Mouse (Mus musculus): ENCODE measurements at regions not wholly inside any gene's neighbourhood (a gene's known extent, or its start where the extent isn't known, plus 50 kb on each side); places are given as distances from the start of the nearest gene placed in this dataset.

DNA sequence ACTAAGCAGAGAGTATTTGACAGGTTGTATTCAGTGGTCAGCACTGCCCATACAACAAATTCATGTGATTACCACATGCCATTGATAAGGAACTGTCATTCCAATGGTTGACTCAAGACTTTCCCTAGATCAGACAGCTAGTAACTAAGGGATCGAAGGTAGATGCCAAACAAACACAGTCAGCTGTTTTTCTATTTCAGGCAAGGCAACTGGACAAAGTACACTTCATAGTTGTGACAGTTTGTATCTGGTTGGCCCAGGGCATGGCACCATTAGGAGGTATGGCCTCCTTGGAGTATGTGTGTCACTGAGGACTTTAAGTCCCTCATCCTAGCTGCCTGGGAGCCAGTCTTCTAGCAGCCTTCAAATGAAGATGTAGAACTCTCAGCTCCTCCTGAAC, 62.8 kb upstream of the Aldh1a3 start:
- no peak for DNase-seq

DNA sequence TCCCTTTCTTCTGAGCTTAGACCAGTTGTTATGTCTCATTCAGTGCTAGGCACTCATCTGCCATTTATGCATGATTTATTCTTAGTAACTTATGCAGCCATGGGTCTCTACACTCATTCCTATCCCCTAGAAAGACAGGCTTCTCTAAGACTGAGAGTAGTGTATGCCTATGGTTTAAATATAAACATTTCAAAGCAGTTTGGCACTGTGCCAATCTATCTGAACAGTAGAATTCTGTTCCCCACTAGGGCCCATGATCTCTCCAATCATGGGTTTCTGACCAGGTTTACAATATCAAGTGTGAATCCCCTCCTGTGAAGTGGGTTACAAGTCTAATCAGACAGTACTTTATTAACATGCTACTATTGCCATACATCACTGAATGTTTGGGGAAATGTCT, 60.4 kb upstream of the Aldh1a3 start:
- DNase-seq, result no peak

DNA sequence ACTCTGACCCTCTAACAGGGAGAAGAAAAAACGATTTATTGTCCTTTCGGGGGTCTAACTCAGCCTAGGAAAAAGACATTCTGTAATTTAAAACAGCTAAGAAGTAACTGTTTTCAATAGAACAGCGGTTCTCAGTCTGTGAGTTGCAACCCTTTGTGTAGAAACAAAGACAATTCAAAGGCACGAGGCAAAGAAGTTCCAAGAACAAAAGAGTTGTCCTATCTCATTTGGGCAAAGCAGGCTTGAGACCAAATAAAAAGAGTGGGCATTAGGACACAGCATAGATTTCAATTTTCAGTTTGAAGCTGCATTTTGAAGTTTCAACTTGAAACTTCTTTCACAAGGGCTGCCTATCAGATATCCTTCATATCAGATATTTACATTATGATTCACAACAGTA, 53.1 kb upstream of the Aldh1a3 start:
- DNase-seq, result no peak

DNA sequence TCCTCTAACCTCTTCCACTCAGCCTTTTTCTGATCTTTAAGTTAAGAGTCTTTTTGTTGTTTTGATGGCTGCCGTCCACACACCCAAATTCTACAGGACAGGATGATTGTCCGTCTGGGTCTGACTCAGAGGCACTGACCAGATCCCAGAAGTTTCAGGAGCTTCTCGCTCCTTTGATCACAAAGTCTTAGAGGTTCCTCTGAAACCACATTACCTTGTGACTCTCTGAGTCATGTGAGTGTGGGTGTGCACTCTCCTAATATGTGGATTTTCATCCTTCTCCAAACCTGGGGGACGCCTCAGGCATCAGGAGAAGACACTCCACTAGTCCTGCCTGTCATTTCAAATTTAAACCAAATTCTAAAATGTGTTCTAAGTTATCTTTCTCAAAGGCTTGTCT, 52.0 kb upstream of the Aldh1a3 start:
- DNase-seq, result no peak

DNA sequence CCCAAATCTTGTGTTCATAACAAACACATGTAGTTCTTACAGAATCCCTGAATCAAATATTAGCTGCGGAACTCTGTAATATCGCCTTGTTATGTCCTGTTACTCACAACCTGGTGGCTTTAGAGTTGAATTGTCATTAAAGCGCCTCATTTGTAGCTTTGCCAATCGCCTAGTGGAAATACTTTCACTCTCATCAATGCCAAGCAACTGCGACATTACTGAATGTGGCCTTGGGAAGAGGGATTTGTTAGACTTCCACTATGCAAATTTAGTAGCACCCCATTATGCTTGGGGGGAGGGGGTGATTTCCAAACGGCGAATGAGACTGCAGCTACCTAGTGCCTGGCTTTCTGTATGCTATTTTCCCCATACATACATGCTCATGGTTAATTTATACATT, 50.8 kb upstream of the Aldh1a3 start:
- DNase-seq, result no peak

DNA sequence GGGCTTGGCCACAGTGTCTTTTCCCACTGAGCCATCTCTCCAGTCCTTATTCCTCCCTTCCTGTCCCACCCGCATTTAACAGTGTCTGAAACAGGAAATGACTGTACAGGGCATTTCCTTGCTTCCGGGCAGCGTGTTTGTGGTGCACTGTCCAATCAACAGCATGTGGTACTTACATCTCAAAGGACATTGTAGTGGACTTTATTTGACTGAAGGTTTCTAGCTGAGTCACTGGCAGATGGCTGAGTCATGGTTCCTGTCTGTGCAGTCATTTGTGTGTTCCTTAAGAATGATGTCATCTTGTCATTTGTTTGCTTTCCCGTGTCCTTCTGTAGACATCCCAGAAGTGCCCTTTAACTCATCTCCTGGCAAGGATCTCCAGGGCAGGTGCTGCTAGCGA, 50.2 kb upstream of the Aldh1a3 start:
- no peak for DNase-seq

Data from kidney, adult 11 months (tissue).